Mouse (Mus musculus) stomach, embryonic 14.5 days (tissue): ENCODE results near the gene Lef1. TPM values are rescaled to one million over a fixed set of nuclear protein-coding genes. Genes with fewer than 3 reads are reported as not detected.

Source experiments
- ATAC-seq: fragments of 200-750 bp; cut with Nextera tagmentation; 2 replicates; pipeline ENCODE4 v1.8.0; 2017; ENCODE audit warnings: low read depth, moderate TSS enrichment; ENCODE audit not compliant: insufficient number of reproducible peaks, insufficient read depth, low FRiP score
- H3K27ac ChIP-seq: fragments of 300-500 bp; sonication (generic); 2 replicates; pipeline ENCODE4 v1.5.1; 2014; ENCODE audit warnings: mild to moderate bottlenecking, low read length, moderate library complexity, mixed read lengths
- H3K27me3 ChIP-seq: fragments of 300-500 bp; sonication (generic); 2 replicates; pipeline ENCODE4 v1.6.1; 2014; ENCODE audit warnings: low read length, control low read depth, mixed read lengths; ENCODE audit not compliant: control insufficient read depth, insufficient read depth
- H3K36me3 ChIP-seq: fragments of 300-500 bp; sonication (generic); 2 replicates; pipeline ENCODE4 v1.6.1; 2014; ENCODE audit warnings: mild to moderate bottlenecking, control low read depth, low read length, moderate library complexity, mixed read lengths; ENCODE audit not compliant: control insufficient read depth, insufficient read depth
- H3K4me1 ChIP-seq: fragments of 300-500 bp; sonication (generic); 2 replicates; pipeline ENCODE4 v1.6.1; 2014; ENCODE audit warnings: low read length, control low read depth, mixed read lengths; ENCODE audit not compliant: control insufficient read depth, insufficient read depth
- H3K4me2 ChIP-seq: fragments of 300-500 bp; sonication (generic); replicated peaks from 2 replicates; pipeline ENCODE4 v1.6.1; 2014; ENCODE audit warnings: low read depth, low read length, control low read depth
- H3K4me3 ChIP-seq: fragments of 300-500 bp; sonication (generic); 2 replicates; pipeline ENCODE4 v1.5.1; 2014; ENCODE audit warnings: low read depth, low read length, control low read depth
- H3K9ac ChIP-seq: fragments of 300-500 bp; sonication (generic); replicated peaks from 2 replicates; pipeline ENCODE4 v1.6.1; 2014; ENCODE audit warnings: low read depth, mild to moderate bottlenecking, control low read depth, low read length, moderate library complexity, mixed read lengths
- H3K9me3 ChIP-seq: fragments of 300-500 bp; sonication (generic); 2 replicates; pipeline ENCODE4 v1.6.1; 2016; ENCODE audit warnings: low read depth, low read length, control low read depth; ENCODE audit not compliant: control insufficient read depth
- WGBS: fragments of 180-500 bp; shearing (Covaris S2); extraction: QIAGEN DNeasy Blood & Tissue Kit; methylation state at CpG from one replicate; pipeline ENCODE4 v1.1.7; 2014; 5-methylcytosine and 5-hydroxymethylcytosine counted together
- polyA plus RNA-seq: library from polyadenylated mRNA; unstranded; fragments of >200 nt; fragmentation: Nextera tagmentation; extraction: Ambion mirVana; gene quantifications from 2 replicates; pipeline ENCODE4 v1.2.1, GENCODE M21; 2014

Gene Lef1
- polyA plus RNA-seq, 1 experiment from 2014 or later, result 1.3 TPM

DNA sequence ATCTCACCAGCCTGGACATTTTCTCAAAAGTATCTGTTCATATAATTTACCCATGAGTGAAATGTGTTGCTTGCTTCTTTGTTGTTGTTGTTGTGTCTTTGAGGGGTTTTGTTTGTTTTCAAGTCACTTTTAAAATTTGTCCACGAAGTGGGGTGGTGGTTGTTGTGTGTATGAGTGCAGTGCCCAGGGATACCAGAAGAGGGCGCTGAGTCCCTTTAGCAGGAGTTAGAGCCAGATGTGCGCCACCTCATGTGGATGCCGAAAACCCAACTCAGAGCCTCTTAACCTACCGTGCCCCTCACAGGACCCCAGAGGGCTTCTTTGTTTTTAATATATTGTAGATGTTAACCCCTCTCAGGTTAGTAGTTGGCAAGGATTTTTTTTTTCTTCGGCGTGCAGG, 101.9 kb downstream of the Lef1 start:
- no peak overlapping the region for H3K9ac ChIP-seq
- no peaks in the 10 kb centered on the region for H3K27me3 ChIP-seq
- no peaks in the 10 kb centered on the region for H3K4me1 ChIP-seq
- H3K4me2 ChIP-seq, result no peak overlapping the region
- no peaks in the 10 kb centered on the region for H3K9me3 ChIP-seq
- 90% methylated on average over 7 of the region's 7 CpGs for WGBS
- H3K4me3 ChIP-seq, result no peak overlapping the region
- ATAC-seq, result no peak
- H3K27ac ChIP-seq, result no peak overlapping the region
- no peaks in the 10 kb centered on the region for H3K36me3 ChIP-seq

DNA sequence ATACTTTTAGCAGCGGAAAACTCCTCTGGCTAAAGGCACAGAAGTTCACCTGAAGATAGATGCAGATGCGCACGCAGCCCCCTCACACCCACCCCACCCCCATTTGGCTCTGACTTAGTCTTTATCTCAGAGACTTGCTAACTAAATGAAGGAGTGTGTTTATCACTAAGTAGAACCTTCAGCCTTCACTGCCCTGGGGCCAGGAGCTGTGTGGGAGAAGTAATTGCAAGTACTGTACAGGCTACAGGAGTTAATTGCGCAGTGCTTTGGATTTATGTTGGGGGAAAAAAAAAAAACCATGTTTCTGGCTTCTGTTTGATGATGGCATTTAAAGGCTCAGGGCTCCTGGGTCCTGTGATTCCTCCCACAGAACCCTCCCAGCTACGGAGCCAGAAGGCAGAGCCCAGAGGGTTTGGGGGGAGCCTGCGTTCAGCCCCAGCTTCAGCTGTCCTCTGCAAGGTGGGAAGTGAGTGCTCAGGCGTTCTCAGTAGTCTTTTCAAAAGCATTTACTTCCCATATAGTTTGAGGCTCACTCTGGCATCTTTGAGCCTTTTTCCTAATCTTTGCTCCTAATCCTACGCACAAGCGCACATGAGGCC, 103.9 kb downstream of the Lef1 start:
- no peak overlapping the region for H3K27ac ChIP-seq
- no peaks in the 10 kb centered on the region for H3K36me3 ChIP-seq
- no peak overlapping the region for H3K4me2 ChIP-seq
- no peak for ATAC-seq
- H3K4me3 ChIP-seq, result no peak overlapping the region
- WGBS, result 77% methylated on average over 9 of the region's 9 CpGs
- no peaks in the 10 kb centered on the region for H3K27me3 ChIP-seq
- no peaks in the 10 kb centered on the region for H3K4me1 ChIP-seq
- no peak overlapping the region for H3K9ac ChIP-seq
- H3K9me3 ChIP-seq, result no peaks in the 10 kb centered on the region

DNA sequence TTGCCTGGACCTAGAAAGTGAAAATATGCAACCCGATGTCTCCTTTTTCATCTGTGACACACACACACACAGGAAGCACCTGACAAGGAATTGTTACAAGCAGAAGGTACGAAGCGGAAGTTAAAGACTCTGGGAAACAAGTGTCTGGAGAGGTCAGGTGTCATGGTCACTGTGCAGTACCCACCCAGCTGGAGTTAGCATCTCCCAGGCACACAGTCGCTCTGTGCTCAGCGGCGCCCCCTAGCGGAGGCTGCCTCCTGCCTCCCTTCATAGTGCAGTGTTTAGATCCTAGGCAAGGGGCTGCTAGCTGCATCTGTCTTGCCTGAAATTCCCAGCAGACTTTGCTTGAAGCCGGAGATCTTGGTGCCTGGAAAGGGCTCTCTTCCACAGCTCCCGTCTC, 104.6 kb downstream of the Lef1 start:
- no peaks in the 10 kb centered on the region for H3K27me3 ChIP-seq
- no peaks in the 10 kb centered on the region for H3K4me1 ChIP-seq
- no peak overlapping the region for H3K27ac ChIP-seq
- H3K36me3 ChIP-seq, result no peaks in the 10 kb centered on the region
- H3K4me2 ChIP-seq, result no peak overlapping the region
- no peak for ATAC-seq
- no peaks in the 10 kb centered on the region for H3K9me3 ChIP-seq
- H3K4me3 ChIP-seq, result no peak overlapping the region
- WGBS, result 69% methylated on average over 9 of the region's 9 CpGs
- H3K9ac ChIP-seq, result no peak overlapping the region

DNA sequence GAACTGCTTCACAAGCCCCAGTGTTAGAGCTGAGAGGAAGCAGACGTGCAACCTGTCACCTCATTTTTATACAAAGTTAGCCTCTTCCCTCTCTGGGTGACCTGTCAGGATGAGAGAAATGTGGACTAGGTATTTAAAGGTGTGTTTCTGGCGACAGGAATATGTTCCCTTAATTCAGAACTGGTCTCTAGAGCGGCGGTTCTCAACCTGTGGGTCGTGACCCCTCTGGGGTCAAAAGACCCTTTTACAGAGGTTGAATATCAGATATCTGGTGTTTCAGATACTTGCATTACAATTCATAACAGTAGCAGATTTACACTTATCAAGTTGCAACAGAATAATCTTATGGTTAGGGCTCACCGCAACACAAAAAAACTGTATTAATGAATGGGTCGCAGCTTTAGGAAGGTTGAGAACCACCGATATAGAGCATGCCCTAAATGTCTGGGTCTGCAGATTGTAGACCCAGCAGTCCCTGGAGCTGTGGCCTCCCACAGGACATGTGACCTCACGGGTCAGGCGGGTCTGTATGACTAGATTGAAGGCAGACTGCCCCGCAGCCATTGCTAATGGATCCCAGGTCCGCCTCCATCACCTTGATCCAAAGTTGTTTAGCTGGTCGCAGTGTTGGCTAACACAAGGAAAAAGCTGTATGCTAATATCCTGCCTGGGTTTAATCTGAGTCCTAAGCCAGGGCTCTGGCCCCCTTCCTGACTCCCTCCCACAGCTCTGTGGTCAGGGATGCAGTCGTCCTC, 108.5 kb downstream of the Lef1 start:
- Histone ChIP-seq H3K4me3 (no peak overlapping the region), H3K27ac (no peak overlapping the region)
- 85% methylated on average over 14 of the region's 14 CpGs for WGBS

DNA sequence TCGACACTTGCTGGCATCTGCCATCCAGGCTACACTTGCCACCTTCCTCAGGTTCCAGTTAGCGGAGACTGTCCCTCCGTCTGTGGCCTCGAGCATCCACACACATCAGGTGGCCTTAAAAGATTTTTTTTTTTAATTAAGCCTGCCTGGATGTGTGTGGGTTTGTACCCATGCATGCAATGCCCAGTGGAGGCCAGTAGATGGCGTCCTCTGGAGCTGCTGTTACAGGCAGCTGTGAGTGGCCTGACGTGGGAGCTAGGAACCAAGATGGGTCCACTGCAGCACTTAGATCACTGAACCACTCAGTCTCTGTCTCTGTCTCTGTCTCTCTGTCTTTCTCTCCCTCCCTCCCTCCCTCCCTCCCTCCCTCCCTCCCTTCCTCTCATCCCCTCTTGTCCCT, 117.8 kb downstream of the Lef1 start:
- WGBS, result 80% methylated on average over 6 of the region's 6 CpGs
- Histone ChIP-seq H3K4me1 (no peaks in the 10 kb centered on the region), H3K9me3 (no peaks in the 10 kb centered on the region), H3K36me3 (peaks cover 8% of the 10 kb centered on the region), H3K4me2 (no peak overlapping the region), H3K4me3 (no peak overlapping the region), H3K27me3 (no peaks in the 10 kb centered on the region), H3K9ac (no peak overlapping the region), H3K27ac (no peak overlapping the region)
- ATAC-seq, result no peak

More for the DNA sequence above, 108.5 kb downstream of the Lef1 start:
- no peaks in the 10 kb centered on the region for H3K27me3 ChIP-seq
- no peaks in the 10 kb centered on the region for H3K9me3 ChIP-seq
- no peak overlapping the region for H3K9ac ChIP-seq
- H3K36me3 ChIP-seq, result no peaks in the 10 kb centered on the region
- no peaks in the 10 kb centered on the region for H3K4me1 ChIP-seq
- ATAC-seq, result no peak
- no peak overlapping the region for H3K4me2 ChIP-seq

DNA sequence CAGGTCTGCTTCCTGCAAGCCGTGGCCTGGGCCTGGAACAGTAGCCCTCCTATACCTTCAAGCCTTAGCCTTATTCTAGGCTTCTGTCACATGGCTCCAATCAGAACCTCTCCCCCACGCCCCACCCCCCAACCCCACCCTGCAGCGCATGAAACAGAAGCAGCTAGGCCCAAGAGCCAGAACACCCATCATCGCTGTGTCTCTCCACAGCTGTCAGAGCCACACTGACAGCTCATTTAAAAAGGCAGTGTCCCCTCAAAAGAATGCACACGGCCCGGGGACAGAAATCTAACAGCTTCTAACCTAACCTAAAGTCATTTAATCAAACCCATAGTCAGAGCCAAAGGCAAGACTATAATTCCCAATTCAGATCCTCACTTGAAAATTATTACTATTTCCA, 126.8 kb downstream of the Lef1 start:
- H3K9ac ChIP-seq, result no peak overlapping the region
- H3K4me3 ChIP-seq, result no peak overlapping the region
- no peak for ATAC-seq
- no peak overlapping the region for H3K27ac ChIP-seq
- H3K4me1 ChIP-seq, result no peaks in the 10 kb centered on the region
- no peak overlapping the region for H3K4me2 ChIP-seq
- no peaks in the 10 kb centered on the region for H3K9me3 ChIP-seq
- no peaks in the 10 kb centered on the region for H3K27me3 ChIP-seq
- WGBS, result 86% methylated on average over 6 of the region's 6 CpGs
- peaks cover 13% of the 10 kb centered on the region for H3K36me3 ChIP-seq

DNA sequence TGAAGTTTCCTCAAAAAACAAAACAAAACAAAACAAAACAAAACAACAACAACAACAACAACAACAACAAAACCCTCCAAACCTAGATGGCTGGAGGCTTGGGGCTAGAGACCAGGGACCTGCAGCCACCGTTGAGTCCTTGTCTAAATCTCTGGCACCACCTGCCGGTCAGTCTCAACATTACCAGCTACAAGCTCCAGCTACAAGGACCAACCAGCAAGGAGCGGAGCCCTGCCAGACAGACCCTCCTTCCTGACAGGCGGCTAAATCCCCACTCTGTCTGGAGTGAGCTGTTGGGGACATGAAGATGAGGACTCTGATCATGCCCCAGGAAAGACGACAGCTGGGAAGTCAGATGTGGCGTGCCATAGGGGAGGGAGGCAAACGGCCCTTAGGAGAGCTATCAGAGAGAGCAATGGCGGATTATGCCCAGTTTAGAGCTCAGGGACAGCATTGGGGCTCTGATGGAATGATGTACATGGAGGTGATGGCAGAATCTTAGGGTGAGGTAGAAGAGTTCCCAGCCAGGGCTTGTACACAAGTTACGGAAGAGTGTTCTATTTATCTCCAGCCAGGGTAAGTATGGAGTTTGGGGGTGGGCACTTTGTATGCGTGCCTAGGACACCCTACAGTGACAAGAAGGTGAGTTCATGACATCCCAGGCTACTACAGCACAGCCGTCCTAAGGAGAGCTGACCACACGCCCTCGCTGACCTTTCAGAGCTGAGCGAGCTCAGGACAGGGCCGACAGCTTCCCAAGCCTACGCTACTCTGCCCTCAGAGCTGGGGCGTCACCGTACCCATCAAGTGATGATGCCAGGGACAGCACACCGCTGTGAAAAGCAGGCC, 127.7 kb downstream of the Lef1 start:
- Histone ChIP-seq H3K27me3 (no peaks in the 10 kb centered on the region), H3K4me3 (no peak overlapping the region), H3K4me1 (no peaks in the 10 kb centered on the region), H3K9ac (no peak overlapping the region), H3K4me2 (no peak overlapping the region), H3K9me3 (no peaks in the 10 kb centered on the region), H3K36me3 (peaks cover 13% of the 10 kb centered on the region), H3K27ac (no peak overlapping the region)
- peak; percentile 71; the same call in 1 of the 2 replicates for ATAC-seq
- 66% methylated on average over 19 of the region's 19 CpGs for WGBS

DNA sequence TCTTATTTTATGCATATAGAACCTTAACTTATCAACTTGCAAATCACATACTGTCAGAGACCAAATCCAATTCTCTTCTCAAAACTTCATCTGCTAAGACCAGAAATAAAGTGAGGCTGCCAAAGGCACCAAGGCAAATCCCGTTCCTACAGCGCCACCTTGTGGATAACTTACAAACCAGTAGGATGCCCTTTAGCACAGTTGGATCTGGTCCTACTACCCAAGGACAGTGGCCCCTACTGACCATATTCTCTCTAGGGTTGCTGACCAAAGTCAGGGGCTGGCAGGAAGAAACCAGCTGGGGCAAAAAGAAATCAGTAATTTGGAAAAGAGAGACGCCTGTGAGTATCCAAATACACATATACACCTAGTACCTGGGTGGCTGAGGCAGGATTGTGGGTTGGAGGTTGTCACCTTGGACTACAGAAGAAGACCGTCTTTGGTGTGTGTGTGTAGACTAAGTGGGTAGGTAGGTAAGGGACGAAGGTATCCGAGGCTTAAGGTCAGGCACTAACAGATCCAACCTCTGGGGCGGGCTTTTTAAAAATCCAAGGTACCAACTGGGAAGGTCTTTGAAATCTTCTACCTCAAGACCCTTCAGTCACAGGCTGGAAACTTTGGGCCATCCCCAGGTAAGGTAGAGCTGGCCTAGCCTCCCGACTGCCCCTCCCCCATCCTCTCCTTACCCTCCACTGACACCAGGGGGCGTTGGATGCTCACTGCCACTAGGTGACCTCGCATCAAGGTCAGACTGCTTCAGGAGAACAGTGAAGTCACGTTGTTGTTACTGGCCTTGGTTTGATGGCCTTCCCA, 135.7 kb downstream of the Lef1 start:
- Histone ChIP-seq H3K4me3 (no peak overlapping the region), H3K4me1 (no peaks in the 10 kb centered on the region), H3K27me3 (no peaks in the 10 kb centered on the region), H3K9me3 (no peaks in the 10 kb centered on the region), H3K9ac (no peak overlapping the region), H3K27ac (no peak overlapping the region), H3K4me2 (no peak overlapping the region), H3K36me3 (peaks cover 26% of the 10 kb centered on the region; the same call in 1 of the 2 replicates)
- peak; percentile 57; the same call in 1 of the 2 replicates for ATAC-seq
- WGBS, result 59% methylated on average over 11 of the region's 11 CpGs
